In the genomic region with DNA sequence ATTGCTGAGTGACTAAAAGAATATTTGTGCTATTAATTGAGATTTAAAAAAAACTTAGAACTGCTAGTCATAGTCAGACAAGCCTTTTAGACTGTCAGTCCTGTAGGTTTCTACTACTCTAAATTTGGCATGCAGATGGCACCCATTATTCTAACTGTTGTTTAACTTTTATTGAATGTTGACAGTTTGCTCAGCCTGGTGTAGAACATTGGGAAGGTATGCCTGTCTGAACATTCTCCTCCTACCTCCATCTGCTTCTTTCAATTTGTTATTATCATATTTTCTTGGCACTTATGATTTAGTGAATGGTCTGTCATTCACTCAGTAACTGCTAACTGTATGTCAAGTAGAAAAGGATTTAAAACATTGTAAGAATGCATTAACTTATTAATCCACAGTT, we compare ENCODE assay signal across 19 mouse cellular contexts.
"Had no signal": no experiment of that assay in that cellular context is flagged by ENCODE, and none has a peak within 500 bp of the region (broad histone marks: within the 10 kb centered on the region; RNA-seq: fewer than 3 reads in every experiment).

No protein-coding gene starts in this region.

- H3K9me3 ChIP-seq: midbrain, embryonic 10.5 days; midbrain, embryonic 12.5 days; neural tube, embryonic 13.5 days; neural tube, embryonic 15.5 days had no signal

- ATAC-seq: midbrain, embryonic 16.5 days had no signal

- H3K27ac ChIP-seq: midbrain, embryonic 10.5 days; midbrain, embryonic 12.5 days; neural tube, embryonic 13.5 days; neural tube, embryonic 15.5 days had no signal

- H3K9ac ChIP-seq: lung, embryonic 14.5 days; midbrain, embryonic 12.5 days; neural tube, embryonic 13.5 days; neural tube, embryonic 15.5 days had no signal

- DNase-seq: lung, adult 18-20 months; lung, embryonic 14.5 days; lung, postnatal 10 days; lung, postnatal 4 days; midbrain, embryonic 14.5 days; retina, postnatal 1 day; right cerebral cortex, adult 18-20 months; right cerebral cortex, postnatal 25 days; right cerebral cortex, postnatal 4 days; spleen, adult 18-20 months; thymus, adult 2 months; thymus, postnatal 25 days; thymus, postnatal 4 days had no signal

- H3K4me1 ChIP-seq: midbrain, embryonic 10.5 days; midbrain, embryonic 12.5 days; neural tube, embryonic 13.5 days; neural tube, embryonic 15.5 days had no signal

- H3K36me3 ChIP-seq: midbrain, embryonic 10.5 days; midbrain, embryonic 12.5 days; neural tube, embryonic 13.5 days; neural tube, embryonic 15.5 days had no signal

- H3K27me3 ChIP-seq: midbrain, embryonic 12.5 days; neural tube, embryonic 13.5 days; neural tube, embryonic 15.5 days had no signal

- H3K4me2 ChIP-seq: lung, embryonic 14.5 days; midbrain, embryonic 12.5 days; neural tube, embryonic 13.5 days; neural tube, embryonic 15.5 days had no signal

- H3K4me3 ChIP-seq: midbrain, embryonic 10.5 days; midbrain, embryonic 12.5 days; myocyte; neural tube, embryonic 13.5 days; neural tube, embryonic 15.5 days had no signal
